Mouse (Mus musculus): ENCODE results near the gene Eif4a2. TPM values are rescaled to one million over a fixed set of nuclear protein-coding genes. Genes with fewer than 3 reads are reported as not detected.

Gene Eif4a2
- polyA plus RNA-seq, 1 experiment, result 141 TPM

GRCm38 (mm10) chr16:23108943-23109342 is 1.7 kb downstream of the Eif4a2 start:
- WGBS, result 5% methylated on average over 5 of the region's 5 CpGs
- no peak for TF ChIP-seq CTCF (IDR thresholded peaks at IDR 0.05; ENCODE audit: insufficient read depth, low read length)
- no peak for TF ChIP-seq POLR2A (IDR thresholded peaks at IDR 0.05; ENCODE audit: borderline replicate concordance, extremely low read depth, low read depth, low read length)
- peak overlapping the region; percentile 100 for H3K4me3 ChIP-seq (replicated peaks; ENCODE audit: extremely low read depth, low read depth, low read length)
- DNase-seq, result no peak
- H3K4me1 ChIP-seq (ENCODE audit: control insufficient read depth, insufficient read depth, low read length), result peaks cover 9% of the 10 kb centered on the region

DNA sequence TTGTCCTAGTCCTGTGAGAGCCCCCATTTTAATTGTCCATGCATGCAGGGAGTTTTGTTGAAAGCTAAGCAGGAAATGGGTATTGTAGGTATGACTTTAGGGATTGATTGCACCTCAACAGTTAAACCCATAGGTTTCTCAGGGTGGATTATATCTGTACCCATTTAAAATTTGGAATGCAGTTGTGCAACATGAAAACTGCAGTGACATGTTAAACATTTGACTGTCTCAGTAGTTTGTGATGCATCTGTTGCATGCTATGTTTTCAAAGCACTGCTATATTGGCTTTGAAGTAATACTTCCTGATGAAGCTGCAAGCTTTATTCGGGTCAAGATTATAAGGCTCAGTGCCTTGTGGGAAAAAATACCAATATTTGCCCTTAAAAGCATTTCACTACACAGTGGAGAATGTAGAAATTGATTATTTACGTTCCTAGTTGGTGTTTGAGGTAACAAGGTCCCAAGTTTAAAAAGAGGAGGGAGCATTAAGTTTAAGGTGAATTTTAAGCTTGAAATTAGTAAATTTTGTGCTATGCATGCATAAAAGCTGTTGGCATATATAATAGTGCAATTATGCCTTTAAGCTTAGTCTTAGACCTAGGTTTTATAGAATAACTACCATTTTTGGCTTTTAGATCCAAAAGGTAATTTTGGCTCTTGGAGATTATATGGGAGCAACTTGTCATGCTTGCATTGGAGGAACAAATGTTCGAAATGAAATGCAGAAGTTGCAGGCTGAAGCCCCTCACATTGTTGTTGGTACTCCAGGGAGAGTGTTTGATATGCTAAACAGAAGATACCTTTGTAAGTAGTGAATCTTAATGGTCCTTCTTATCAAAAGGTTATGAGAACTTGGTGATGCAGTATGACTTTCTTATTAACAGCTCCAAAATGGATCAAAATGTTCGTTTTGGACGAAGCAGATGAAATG is 2.4 kb downstream of the Eif4a2 start:
- no peak for DNase-seq
- H3K4me1 ChIP-seq (ENCODE audit: control insufficient read depth, insufficient read depth, low read length), result peaks cover 9% of the 10 kb centered on the region
- no peak overlapping the region for H3K4me3 ChIP-seq (replicated peaks; ENCODE audit: extremely low read depth, low read depth, low read length)
- 26% methylated on average over 5 of the region's 5 CpGs for WGBS
- TF ChIP-seq POLR2A (IDR thresholded peaks at IDR 0.05; ENCODE audit: borderline replicate concordance, extremely low read depth, low read depth, low read length) (no peak), CTCF (IDR thresholded peaks at IDR 0.05; ENCODE audit: insufficient read depth, low read length) (no peak)

DNA sequence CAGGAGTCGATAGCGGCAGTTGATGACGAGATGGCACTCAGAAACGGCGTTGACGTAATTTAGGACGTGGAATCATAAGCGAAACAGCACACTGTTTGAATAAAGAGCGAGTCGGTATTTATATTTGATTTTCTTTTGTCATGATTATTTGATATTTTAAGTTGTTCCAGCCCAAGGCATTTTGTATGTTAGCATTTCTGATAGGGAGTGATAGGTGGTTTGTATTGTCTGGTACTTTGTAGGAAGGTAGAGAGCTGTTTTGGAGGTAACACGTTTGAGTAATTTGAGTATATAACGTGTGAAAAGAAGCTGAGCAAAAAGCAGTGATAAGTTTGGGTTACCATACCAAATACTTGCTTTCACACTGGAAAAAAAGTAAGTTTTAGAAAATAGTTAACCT is 5.1 kb downstream of the Eif4a2 start:
- no peak for DNase-seq
- TF ChIP-seq CTCF (IDR thresholded peaks at IDR 0.05; ENCODE audit: insufficient read depth, low read length), result no peak
- no peak for TF ChIP-seq POLR2A (IDR thresholded peaks at IDR 0.05; ENCODE audit: borderline replicate concordance, extremely low read depth, low read depth, low read length)
- peaks cover 9% of the 10 kb centered on the region for H3K4me1 ChIP-seq (ENCODE audit: control insufficient read depth, insufficient read depth, low read length)
- WGBS, result 64% methylated on average over 12 of the region's 12 CpGs
- no peak overlapping the region for H3K4me3 ChIP-seq (replicated peaks; ENCODE audit: extremely low read depth, low read depth, low read length)

DNA sequence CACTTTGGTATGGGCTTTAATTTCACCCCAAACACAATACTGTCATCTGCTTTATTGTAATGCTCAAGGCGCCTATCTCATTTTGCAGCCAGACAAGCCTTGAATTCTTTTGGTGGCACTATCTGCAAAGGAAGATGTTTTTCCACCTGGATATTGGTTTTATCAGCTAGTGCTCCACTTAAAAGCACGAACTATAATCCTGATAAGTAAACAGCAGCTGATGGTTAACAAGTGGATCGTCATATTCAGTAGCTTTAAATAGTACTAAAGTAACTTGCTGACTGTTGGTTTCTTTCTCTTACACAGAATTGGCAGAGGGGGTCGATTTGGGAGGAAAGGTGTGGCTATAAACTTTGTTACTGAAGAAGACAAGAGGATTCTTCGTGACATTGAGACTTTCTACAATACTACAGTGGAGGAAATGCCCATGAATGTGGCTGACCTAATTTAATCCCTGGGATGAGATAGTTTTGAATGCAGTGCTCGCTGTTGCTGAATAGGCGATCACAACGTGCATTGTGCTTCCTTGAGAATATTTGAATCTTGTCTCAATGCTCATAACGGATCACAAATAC is 5.7 kb downstream of the Eif4a2 start:
- DNase-seq, result no peak
- TF ChIP-seq POLR2A (IDR thresholded peaks at IDR 0.05; ENCODE audit: borderline replicate concordance, extremely low read depth, low read depth, low read length) (no peak), CTCF (IDR thresholded peaks at IDR 0.05; ENCODE audit: insufficient read depth, low read length) (no peak)
- Histone ChIP-seq H3K4me3 (replicated peaks; ENCODE audit: extremely low read depth, low read depth, low read length) (no peak overlapping the region), H3K4me1 (ENCODE audit: control insufficient read depth, insufficient read depth, low read length) (peaks cover 9% of the 10 kb centered on the region)
- WGBS, result 33% methylated on average over 9 of the region's 9 CpGs

DNA sequence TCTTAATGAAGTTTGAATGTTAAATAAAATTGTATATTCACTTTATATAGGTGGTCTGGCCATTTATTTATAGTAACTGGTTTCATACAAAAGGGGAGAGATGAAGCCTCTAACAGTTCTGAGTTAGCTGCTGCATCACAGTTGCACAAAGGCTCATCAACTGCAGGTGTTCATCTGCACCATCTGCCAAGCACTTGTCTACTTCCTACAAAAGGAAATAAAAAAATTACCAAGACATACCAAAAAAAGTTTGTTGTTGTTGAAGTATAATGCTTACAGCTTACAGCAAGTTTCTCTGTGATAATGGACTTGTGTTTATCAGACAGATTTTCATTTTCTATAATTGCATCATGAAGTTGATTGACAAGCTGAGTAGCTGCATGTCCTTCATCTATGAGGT is 6.7 kb downstream of the Eif4a2 start:
- Histone ChIP-seq H3K4me1 (ENCODE audit: control insufficient read depth, insufficient read depth, low read length) (peaks cover 9% of the 10 kb centered on the region), H3K4me3 (replicated peaks; ENCODE audit: extremely low read depth, low read depth, low read length) (no peak overlapping the region)
- DNase-seq, result no peak
- TF ChIP-seq POLR2A (IDR thresholded peaks at IDR 0.05; ENCODE audit: borderline replicate concordance, extremely low read depth, low read depth, low read length) (no peak), CTCF (IDR thresholded peaks at IDR 0.05; ENCODE audit: insufficient read depth, low read length) (no peak)

DNA sequence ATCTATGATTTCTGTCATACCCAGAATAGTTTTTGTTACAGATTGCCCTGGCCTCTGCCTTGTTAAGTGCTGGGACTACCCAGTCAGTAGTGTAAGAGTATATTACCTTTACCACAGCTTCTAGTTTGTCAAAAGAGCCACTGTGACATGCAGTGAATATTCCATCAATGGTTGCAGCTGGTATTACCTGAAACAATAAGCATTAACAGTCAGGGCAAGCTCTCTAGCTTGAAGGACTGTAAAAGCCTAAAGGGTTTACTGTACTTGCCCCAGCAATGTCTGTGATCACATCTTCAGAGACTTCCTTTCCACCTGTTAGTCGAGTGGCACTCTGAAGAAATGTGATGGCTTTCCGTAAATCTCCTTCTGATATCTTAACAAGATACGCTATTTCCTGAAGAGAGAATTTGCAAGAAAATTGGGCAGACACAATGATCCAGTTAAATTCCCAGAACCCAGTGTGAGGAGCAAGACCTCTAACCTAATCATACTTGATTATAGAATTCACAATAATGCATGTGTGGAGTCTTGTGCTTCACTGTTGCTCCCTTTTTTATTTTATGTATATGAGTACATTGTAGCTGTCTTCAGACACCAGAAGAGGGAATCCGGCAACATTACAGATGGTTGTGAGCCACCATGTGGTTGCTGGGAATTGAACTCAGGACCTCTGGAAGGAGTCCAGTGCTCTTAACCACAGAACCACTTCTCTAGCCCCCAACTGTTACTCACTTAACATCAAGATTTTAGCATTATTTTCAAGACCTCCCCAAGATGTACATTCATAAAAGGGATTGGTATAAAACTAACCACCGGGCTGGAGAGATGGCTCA is 7.3 kb downstream of the Eif4a2 start:
- TF ChIP-seq POLR2A (IDR thresholded peaks at IDR 0.05; ENCODE audit: borderline replicate concordance, extremely low read depth, low read depth, low read length), result no peak
- TF ChIP-seq CTCF (IDR thresholded peaks at IDR 0.05; ENCODE audit: insufficient read depth, low read length), result no peak
- H3K4me1 ChIP-seq (ENCODE audit: control insufficient read depth, insufficient read depth, low read length), result peaks cover 4% of the 10 kb centered on the region
- no peak for DNase-seq
- WGBS, result 56% methylated on average over 5 of the region's 5 CpGs
- H3K4me3 ChIP-seq (replicated peaks; ENCODE audit: extremely low read depth, low read depth, low read length), result no peak overlapping the region

- WGBS, result 75% methylated on average over 3 of the region's 3 CpGs
- Histone ChIP-seq H3K4me3 (replicated peaks; ENCODE audit: extremely low read depth, low read depth, low read length) (no peak overlapping the region), H3K4me1 (ENCODE audit: control insufficient read depth, insufficient read depth, low read length) (peaks cover 4% of the 10 kb centered on the region)
- TF ChIP-seq CTCF (IDR thresholded peaks at IDR 0.05; ENCODE audit: insufficient read depth, low read length), result no peak
- no peak for TF ChIP-seq POLR2A (IDR thresholded peaks at IDR 0.05; ENCODE audit: borderline replicate concordance, extremely low read depth, low read depth, low read length)
- DNase-seq, result no peak
Measured at GRCm38 (mm10) chr16:23115486-23115885, 8.2 kb downstream of the Eif4a2 start.

DNA sequence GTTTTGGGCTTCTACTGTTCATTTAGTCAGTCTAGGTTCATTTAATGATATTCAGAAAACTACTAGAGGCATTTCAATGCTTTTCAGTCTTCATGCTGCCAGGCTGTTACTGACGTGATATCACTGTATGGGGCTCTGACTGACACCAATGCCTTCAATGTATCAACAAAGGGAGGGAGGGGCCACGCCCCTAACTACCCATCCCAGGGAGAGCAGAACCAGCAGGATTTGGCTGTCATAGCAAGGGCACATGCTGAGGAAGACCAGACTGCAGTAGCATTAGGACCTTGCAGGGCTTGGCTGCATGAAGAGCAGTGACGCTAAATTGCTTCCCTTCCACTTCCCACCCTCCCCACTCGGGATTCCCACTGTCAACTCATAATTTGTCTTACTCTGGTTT is 9.9 kb downstream of the Eif4a2 start:
- 59% methylated on average over 4 of the region's 4 CpGs for WGBS
- TF ChIP-seq CTCF (IDR thresholded peaks at IDR 0.05; ENCODE audit: insufficient read depth, low read length) (no peak), POLR2A (IDR thresholded peaks at IDR 0.05; ENCODE audit: borderline replicate concordance, extremely low read depth, low read depth, low read length) (no peak)
- Histone ChIP-seq H3K4me3 (replicated peaks; ENCODE audit: extremely low read depth, low read depth, low read length) (no peak overlapping the region), H3K4me1 (ENCODE audit: control insufficient read depth, insufficient read depth, low read length) (no peaks in the 10 kb centered on the region)
- DNase-seq, result no peak

- 96% methylated on average over 3 of the region's 3 CpGs for WGBS
- Histone ChIP-seq H3K4me3 (replicated peaks; ENCODE audit: extremely low read depth, low read depth, low read length) (no peak overlapping the region), H3K4me1 (ENCODE audit: control insufficient read depth, insufficient read depth, low read length) (no peaks in the 10 kb centered on the region)
- no peak for DNase-seq
- TF ChIP-seq CTCF (IDR thresholded peaks at IDR 0.05; ENCODE audit: insufficient read depth, low read length) (no peak), POLR2A (IDR thresholded peaks at IDR 0.05; ENCODE audit: borderline replicate concordance, extremely low read depth, low read depth, low read length) (no peak)
Measured at GRCm38 (mm10) chr16:23122446-23122845, 15.2 kb downstream of the Eif4a2 start.

All from lung, adult 2 months (tissue).